Mouse (Mus musculus) cerebellum, postnatal 4 days (tissue): Measurements from ENCODE around the gene Zfp260.
"Not testable (repeated sequence)": the region's sequence is repeated elsewhere in the genome, so short reads cannot be mapped to it uniquely, and the experiment has no call there.

Experiments used
- DNase-seq, 2 experiments: peaks; one replicate each; pipeline ENCODE4 v3.0.0; 2022; ENCODE audit warnings: low spot score in 2 of 2, mixed read lengths in 1 of 2

Gene Zfp260

DNA sequence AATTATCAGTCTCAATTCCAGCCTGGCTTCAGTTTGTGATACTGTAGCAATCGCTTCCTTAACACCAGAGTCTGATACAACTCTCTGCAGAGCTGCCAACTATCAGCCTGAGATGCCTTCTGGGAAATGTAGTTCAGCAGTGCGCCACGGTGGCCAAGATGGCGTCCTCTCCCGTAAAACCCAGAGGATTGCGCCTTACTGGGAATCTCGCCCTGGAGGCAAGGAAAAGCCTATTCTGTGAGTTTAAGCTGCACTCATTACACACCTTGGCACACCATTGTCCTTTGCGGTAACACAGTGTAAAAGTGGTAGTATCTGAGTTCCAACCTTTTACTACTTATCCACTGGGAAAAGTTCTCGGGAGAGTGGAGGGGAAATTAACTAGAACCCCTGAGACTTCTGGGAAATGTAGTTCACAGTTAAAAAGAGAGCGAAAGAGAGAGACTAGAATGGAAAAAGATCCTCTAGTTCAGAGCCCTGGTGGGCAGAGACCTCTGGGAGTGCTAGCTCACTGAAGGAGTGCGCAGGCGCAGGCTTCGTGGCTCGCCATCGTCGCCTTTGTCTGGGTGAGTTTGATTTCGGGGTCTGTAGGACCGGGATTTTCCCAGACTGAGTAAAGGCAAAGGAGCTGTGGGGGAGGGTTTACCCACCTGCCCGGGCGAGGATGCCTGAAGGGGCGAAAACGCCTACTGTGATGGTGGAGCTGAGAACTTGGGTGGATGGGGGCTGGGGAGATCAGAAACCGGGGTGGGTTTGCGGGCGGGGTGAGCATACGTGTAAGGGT, at the start of gene Zfp260:
Gene Zfp260 (plus strand): TSS at position 132 of the 784 bp plus-strand sequence.
- DNase-seq = peak; percentile 82 to 90

DNA sequence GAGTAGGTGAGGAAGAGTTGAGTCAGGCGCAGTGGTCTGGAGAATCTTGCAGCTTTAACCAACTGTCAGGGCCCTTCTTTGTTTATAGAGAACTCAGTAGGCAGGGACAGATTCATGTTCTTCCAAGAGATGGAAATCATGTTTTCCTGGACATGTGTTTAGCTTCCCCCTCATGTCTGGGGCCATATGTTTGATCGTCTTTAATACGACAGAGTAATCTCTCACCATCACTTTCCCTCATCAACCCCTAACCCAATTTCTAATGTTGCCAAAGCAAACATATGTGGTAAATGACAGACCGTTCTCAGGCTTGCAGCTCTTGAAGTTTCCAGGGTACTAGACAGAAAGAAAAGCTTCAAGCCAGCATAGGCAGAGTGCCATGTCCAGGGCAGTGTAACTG, 46.5 kb upstream of the Zfp260 start:
- DNase-seq = no peak

DNA sequence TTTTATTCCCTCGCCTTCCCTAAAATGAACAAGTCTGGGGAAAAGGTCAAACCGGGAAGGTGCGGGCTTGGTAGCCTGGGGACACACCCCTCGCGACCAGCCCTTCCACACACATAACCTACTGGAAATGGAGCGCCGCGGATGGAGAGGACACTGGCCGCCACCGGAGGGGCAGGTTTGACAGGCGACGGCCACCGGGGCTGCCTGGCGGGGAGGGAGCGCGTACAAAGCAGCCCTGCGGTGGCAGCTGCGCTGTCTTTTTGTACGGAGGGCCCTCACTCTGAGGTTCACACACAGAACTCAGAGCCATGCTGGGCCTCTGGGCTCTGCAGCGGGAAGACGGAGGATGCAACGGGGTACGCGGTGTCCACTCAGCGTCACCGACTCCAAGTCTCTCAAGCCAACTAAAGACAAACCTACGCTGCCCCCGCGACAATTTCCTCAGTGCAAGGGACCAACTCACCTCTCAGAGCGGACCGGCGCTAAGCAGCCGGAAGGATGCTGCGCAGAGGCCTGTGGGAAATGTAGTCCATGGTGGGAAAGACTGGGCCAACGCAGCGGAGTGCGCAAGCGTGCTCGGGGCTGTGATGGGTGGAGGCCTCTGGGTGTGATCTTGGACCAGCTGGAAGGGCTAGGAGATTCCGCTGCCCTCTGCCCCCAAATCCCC, 43.6 kb upstream of the Zfp260 start, which contains the start of gene Zfp14:
Gene Zfp14 (minus strand): TSS at position 499 of the 667 bp plus-strand sequence.
- DNase-seq = peak; percentile 81 to 86

DNA sequence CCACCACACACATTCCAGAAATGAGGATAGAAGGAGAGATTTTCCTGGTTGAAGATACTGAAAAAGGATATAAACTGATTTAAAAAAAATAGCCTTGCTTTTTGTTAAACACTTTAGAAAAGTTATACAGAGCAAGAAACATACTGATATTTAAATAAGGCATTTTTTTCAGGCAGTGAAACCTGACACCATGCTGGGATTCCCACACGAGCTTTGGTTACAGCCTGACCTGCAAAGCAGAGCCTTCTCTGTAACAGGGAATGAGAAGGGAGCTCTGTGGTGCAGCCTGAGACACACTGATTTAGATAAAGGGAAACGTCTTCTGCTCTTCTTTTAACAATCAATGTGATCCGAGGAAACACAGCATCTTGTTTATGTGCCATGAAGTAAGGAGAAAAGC, 41.0 kb upstream of the Zfp260 start:
- DNase-seq = no peak

DNA sequence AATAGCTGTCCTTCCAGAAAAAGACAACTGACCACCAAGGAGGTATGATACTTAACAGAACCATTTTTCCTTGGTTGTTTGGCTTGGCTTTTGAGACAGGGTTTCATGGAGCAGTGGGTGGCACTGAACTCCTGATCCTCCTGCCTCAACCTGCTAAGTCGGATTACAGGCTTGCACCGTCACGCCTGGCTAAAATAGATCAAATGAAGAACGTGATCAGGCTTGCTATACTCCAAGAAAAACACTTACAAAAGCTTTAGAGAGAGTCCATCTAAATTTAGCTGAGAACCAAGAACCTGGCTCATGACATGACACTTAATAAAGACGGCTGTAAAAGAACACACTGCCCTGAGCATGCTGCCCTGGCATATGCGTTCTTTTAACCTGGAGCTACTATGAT, 34.2 kb upstream of the Zfp260 start:
- DNase-seq = no peak

DNA sequence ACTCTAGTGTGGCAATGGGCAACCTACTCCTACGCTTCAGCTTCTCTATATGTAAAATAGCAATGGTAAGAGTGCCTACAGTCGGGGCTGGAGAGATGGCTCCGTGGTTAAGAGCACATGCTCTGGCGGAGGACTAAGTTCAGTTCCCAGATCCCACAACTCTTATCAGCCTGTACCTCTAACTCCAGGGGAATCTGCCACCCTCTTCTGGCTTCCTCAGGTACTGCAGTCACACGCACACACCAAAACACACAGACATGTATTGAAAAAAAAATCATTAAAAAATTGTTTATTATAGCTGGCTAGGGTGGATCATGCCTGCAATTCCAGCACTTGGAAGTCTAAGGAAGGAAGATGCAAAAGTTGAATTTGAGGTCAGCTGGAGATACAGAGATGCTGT, 32.1 kb upstream of the Zfp260 start:
- peak in 1 of 2 experiments; percentile 30 for DNase-seq

DNA sequence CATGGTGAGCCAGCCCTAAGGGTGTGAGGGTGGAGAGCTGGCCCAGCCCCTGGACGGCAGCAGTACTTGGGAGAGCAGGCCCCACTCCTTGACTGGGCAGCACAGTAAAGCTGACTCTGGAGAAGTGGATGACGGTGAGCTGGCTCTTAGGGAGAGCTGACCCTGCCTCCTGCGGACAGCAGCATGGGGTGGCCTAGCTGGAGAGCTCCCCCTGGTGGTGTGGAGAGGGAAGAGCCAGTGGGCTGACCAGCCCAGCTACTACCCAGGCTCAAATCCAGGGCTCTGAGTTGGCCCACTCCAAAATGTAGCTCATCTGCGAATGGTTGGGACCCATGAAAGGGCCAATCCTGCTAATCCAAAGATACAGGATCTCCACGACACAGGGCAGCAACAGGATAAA, 30.0 kb upstream of the Zfp260 start:
- no peak for DNase-seq

DNA sequence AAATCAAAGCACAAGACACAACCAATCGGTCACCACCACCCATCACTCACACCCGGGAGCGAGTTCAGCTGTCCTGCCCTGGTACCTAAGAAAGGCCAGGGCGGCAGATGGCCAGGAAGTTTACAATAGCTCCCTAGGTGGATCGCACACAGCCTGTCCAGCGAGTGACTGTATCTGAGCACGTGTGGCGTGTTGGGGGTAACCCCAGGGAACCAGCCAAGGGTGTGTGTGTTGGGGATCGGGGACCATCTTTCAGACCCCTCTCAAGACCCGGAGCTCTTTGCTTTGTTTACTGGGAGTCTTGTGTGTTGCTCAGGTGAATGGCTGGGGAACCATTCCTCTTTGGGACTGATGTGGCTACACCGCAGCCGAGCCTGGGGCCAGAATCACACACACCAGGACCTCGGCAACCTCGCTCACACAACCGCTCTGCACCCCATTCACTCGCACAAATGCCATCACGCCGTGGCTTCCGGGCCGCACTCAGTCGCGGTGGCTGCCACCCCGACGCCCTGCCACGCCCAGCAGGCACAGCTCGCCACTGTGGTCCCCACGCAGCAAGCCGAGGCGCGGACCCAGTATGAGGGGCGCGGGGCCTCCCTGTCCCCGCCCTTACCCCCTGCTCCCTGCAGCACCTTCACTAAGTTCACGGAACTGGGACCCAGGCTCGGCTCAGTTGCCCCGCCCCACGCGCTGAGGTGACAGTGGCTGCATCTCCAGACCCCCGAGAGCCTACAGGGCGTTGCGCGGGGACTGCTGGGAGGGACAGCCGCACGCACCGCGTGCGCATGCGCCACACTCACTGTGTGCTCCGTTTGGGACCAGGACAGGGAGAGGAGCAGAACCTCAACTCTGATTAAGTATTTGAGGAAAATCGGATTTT, 22.2 kb upstream of the Zfp260 start, which contains the start of gene Zfp82:
Gene Zfp82 (minus strand): TSS at position 755 of the 883 bp plus-strand sequence.
- DNase-seq = peak; percentile 67 to 77

DNA sequence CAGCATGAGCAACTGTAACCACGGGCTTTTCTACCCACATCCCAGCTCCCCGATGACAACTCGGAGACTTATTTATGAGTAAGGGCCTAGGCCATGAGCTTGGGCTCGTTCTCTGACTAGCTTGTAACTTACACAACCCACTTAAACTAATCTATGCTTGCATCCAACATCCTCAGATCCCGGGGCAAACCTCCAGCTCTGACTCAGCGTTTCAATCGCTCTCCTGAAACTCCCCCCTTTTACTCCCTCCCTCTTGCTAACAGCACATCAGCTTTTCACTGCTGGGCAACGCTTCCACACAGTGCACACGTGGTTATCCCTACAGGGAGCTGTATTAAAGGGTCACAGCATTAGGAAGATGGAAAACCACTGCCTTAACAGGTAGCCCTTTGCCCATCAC, 8.1 kb upstream of the Zfp260 start:
- no peak for DNase-seq

DNA sequence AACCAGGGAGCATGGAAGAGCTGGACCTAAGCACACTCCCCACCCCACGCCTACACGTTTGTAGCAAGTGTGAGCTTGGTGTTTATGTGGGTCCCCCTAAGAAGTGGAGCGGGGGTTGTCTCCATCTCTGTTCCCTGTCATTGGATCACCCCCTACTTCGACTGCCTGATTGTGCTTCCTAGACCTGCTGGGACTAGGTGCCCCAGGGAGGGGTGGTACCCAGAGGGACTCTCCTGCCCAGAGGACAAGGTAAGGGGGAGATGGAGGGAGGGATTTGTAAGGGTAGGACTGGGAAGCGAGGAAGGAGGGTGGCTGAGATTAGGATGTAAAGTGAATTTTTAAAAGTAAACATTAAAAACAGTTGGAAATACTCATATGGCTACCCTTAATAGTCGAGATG, 5.2 kb upstream of the Zfp260 start:
- no peak for DNase-seq

DNA sequence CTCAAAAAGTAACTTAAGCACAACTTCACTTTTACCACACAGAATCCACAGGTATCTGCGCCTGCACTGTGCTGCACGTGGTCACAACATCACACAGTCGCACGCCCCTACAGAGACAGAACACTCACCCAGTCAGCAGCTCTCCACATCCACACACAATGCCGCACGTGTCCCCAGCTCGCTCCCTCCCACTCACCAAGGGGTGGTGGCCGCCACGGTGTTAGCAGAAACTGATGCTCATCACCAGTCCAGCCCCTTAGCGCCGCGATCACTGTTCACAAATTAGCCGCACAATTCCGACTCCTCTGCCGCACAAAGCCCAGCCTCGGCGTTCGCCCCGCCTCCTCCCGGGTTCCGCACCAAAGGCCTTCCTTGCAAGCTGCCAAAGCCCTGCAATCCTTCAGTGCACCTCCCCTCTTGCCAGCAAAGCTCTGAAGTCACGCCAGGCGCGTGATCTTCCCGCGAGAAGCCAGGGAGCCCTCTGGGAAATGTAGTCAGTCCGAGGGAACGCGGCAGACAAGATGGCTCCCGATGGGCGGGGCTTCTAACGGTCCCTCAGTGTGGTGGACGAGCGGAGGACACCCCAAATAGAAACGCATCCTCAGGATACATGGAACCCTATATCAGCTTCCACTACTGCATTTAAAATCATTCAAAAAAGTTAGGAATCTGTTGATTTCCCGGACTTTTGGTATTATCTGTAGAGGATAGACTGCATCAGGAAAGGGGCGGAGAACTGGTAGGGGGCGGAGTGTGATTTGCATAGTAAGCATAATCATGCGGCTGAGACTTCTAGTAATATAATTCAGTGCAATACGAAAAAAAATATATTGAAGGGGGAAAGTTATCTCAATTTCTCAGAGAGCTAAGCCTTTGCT, 4.2 kb upstream of the Zfp260 start, which contains the start of the genes Gm26920 and Zfp566:
Gene Gm26920 (minus strand): TSS at position 319 of the 878 bp plus-strand sequence.
Gene Zfp566 (minus strand): TSS at position 436 of the 878 bp plus-strand sequence.
- peak; percentile 76 to 93 for DNase-seq

DNA sequence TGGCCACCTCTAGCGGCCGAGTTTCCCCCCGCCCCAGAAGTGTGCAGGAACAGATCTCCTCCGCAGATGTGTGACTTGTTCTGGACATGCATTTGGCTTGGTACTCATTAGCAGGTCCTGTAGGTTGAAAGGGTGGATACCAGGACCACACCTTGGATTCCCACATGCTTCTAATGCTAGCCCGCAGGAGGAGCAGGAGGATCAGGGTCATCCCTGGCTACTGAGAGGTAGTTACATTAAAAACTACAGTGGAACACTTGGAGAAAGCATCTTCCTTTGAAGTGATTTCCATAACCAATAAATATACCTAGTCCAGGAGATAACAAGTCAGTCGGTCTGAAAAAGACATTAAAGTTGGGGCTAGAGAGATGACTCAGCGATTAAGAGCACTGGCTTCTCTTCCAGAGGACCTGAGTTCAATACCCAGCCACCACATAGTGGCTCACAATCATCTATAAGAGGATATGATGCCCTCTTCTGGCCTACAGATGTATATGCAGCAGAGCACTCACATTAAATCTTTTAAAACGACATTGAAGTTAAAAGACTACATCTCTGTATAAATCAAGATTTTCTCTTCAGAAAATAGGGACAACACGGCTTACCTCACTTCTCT, 3.5 kb upstream of the Zfp260 start:
- no peak for DNase-seq

DNA sequence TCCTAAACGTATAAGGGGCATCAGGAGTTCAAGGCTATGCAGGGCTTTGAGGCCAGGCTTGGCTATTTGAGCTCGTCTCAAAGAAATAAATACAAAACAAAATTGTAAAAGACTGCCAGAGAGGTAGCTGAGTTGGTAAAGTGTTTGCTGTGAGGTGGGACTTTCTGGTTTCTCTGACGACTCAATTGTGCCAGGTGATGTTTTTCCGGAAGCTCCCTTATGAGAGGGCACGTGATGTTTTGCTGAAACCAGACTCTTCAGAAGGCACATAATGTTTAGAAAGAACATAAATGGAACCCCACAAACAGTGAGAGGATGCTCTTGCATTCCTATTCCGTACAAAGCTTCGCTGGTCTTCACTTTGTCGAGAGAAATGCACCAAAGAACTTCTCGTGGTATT, 1.9 kb upstream of the Zfp260 start:
- DNase-seq = no peak

DNA sequence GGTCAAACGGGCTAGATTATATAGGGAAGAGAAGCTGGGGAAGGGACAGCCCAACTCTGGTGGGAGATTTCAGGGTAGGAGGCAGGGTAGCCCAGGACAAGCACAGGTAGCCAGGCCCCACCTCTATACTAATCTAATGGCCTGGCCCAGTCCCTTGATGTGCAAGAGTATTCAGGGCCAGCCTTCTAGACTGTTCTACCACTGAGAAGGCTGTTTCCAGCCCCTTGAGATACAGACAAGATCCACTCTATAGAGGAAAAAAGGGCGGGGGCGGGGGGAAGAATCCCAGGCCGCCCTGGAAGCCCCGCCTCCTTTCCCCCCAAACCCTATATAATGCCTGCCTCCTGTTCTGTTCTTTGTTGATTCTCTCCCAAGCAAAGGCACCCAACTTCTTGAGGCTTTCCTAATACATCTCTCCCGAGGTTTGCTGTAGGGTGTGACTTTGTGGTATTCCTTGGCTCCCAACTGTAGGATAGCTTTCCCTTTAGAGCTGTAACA, 610 bp upstream of the Zfp260 start:
- no peak for DNase-seq

DNA sequence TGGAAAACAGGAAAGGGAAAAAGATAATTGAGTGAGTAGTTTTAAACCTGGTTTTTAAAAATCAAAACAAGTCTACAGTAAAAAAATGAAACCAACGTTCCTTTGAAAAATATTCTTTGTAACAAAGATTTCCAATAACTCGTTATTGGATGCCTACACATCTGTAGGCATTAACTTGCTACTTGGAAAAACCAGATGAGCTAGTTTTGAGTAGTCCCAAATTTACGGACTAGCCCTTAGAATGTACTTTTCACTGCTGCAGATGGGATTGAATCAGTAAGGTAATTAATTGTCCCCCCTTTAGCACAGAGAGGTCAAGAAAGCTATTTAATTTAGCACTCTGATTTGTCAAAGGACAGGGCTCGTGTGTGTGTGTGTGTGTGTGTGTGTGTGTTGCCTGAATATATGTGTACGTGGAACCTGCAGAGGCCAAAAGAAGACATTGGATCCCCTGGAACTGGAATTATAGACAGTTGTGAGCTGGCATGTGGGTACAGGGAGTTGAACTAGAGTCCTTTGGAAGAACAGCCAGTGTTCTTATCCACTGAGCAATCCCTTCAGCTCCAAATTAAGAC, 1.1 kb downstream of the Zfp260 start:
- DNase-seq = no peak

DNA sequence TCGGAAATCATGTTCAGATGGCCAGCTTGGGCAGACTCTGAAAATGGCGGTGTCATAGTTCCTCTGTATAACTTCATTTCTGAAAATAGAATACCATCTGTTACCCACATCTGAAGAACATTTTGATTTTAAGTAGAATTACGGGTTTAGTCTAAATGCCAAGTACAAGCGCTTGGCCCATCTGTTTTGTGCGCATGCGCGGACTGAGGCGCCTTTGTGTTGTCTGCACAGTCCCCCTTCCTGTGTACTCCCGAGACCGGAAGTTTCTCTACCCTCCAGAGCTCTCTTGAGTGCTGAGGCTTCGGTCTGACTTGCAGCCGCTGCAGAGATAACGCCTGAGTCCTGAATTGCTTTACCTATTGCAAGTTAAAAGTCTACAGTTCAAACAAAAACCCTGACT, 4.7 kb downstream of the Zfp260 start:
- no peak for DNase-seq

DNA sequence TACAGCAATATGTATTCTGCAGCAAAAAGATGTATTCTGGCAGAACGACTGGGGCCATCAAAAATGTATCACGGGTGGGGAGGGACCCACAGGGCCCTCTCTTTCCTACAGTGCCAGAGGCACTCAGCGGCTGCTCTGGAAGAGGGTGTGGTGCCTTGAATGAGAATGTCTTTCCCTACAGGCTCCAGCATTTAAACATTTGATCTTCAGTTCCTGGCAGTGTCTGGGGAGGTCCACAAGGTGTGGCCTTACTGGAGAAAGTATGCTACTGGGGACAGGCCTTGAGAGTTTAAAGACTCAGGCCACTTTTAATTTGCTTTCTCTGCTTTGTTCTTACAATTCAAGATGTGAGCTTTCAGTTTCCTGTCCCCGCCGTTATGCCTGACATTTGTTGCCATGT, 21.5 kb downstream of the Zfp260 start:
- no peak for DNase-seq

DNA sequence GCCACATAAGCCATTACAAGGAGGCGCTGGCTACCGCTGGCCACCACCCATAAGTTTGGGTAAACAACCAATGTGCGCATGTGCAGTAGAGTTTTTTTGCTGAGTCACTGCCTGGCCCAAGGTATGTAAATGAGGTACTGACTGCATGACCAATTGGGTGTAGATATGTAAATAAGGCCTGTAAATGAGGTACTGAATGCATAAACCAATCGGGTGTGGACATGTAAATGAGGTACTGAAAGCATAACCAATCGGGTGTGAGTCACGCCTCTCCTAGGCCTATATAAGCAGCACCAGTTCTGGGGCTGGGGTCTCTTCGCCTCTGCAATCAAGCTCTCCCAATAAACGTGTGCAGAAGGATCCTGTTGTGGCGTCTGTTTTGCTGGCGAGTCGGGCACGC, 23.4 kb downstream of the Zfp260 start:
- not testable (repeated sequence) for DNase-seq

DNA sequence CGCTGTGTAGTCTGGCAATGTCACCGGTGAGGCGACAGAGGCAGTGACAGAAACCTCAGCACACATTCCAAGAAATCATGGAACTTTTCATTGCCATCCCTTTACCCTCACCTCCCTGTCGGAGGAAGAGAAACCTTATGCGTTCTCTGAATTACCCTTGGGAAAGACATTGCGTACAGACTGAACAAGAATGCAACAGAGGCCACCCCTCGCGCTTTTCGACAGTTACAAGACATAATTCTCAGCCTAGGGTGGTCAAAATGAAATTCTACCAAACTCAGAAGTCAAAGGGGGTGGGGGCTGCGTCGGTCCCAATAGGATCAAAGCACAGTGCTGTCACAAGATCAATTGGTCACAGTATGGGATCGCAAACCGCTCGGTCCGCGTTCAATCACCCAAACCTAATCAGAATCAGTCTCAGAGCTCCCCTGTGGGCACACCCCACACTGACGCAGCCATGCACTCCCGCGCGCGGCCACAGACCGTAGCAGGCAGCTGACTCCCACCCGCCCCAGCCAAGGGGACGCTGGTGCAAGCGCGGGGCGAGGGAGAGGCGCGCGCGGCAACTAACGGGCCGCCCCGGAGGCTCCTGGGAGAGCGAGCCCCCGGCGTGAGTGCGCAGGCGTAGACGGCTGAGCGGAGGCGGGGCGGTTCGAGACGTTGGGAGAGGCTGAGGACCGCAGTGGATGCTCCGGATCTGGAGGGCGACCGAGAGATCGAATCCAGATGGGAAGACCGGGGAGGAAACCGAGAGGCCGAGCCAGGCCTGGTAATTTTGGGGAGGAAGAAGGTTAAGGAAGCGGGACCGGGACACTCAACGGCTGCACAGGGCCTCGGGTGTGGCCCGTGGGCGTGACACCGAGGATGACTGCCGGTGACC, 27.0 kb downstream of the Zfp260 start, which contains the start of gene Zfp382:
Gene Zfp382 (plus strand): TSS at position 635 of the 880 bp plus-strand sequence.
- peak; percentile 71 to 87 for DNase-seq
